Comparison of ENCODE assay signal across 18 mouse cellular contexts in the genomic region with DNA sequence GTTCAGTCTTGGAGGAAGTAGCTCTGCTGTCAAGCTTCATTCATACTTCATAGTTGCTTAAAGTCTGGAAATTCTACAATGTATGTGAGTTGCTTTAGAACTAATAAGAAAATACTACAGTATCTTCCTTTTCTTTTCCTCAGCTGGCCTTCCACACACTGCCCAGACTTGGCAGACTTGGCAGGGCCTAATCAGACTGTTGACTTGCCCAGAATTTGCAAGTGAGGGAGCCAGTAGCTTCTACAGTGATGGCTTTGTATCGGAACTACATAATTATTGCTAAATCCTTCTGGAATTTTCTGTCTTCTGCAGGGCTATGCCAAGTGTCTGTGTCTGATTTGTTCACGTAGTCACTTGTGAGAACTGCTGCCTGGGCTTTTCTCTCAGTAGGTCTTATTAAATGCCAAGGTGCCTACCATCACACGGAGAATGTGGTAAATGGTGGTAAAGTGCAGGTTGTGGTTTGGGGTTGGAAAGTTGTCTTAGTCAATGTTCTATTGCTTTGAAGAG.
"Had no signal": no experiment of that assay in that cellular context is flagged by ENCODE, and none has a peak within 500 bp of the region (broad histone marks: within the 10 kb centered on the region; RNA-seq: fewer than 3 reads in every experiment).

No protein-coding gene starts in this region.

- ATAC-seq: lung, postnatal 0 days; midbrain, embryonic 13.5 days; midbrain, embryonic 16.5 days had no signal

- DNase-seq: kidney, postnatal 25 days; layer of hippocampus, adult 9-11 months; liver, embryonic 13.5 days; lung, embryonic 14.5 days; lung, postnatal 36 days; thymus, adult 18-20 months; thymus, postnatal 36 days had no signal

- H3K27ac ChIP-seq: kidney, postnatal 0 days; layer of hippocampus, adult 2 months; limb, embryonic 10.5 days; limb, embryonic 13.5 days; liver, embryonic 13.5 days; midbrain, embryonic 10.5 days; midbrain, embryonic 13.5 days; neural tube, embryonic 13.5 days had no signal

- H3K9me3 ChIP-seq: limb, embryonic 10.5 days; limb, embryonic 13.5 days; liver, embryonic 13.5 days; megakaryocyte, embryonic 14.5 days; midbrain, embryonic 10.5 days; midbrain, embryonic 13.5 days; neural tube, embryonic 13.5 days had no signal

- H3K4me2 ChIP-seq: limb, embryonic 13.5 days; liver, embryonic 13.5 days; lung, embryonic 14.5 days; midbrain, embryonic 13.5 days; neural tube, embryonic 13.5 days had no signal

- H3K27me3 ChIP-seq: limb, embryonic 13.5 days; liver, embryonic 13.5 days; midbrain, embryonic 13.5 days; neural tube, embryonic 13.5 days had no signal

- H3K9ac ChIP-seq: limb, embryonic 13.5 days; liver, embryonic 13.5 days; lung, embryonic 14.5 days; midbrain, embryonic 13.5 days; neural tube, embryonic 13.5 days had no signal

- H3K4me3 ChIP-seq: layer of hippocampus, adult 2 months; limb, embryonic 10.5 days; limb, embryonic 13.5 days; liver, embryonic 13.5 days; megakaryocyte, embryonic 14.5 days; midbrain, embryonic 10.5 days; midbrain, embryonic 13.5 days; myocyte; neural tube, embryonic 13.5 days had no signal

- H3K4me1 ChIP-seq: liver, embryonic 13.5 days; megakaryocyte, embryonic 14.5 days had no signal

- H3K36me3 ChIP-seq: limb, embryonic 10.5 days; limb, embryonic 13.5 days; liver, embryonic 13.5 days; midbrain, embryonic 10.5 days; midbrain, embryonic 13.5 days; neural tube, embryonic 13.5 days had no signal
